Mouse (Mus musculus) megakaryocyte-erythroid progenitor cell, adult 5 weeks (primary cell): ENCODE data around the gene Cpsf4. TPM values are rescaled to one million over a fixed set of nuclear protein-coding genes. Genes with fewer than 3 reads are reported as not detected.

Experiments used
- polyA plus RNA-seq: library from polyadenylated mRNA; stranded (reverse); fragments of >175 nt; gene quantifications from 2 replicates; pipeline ENCODE4 v1.2.3, GENCODE M21; 2012

Gene Cpsf4
- polyA plus RNA-seq = 64.3 and 76.5 TPM in 2 replicates

DNA sequence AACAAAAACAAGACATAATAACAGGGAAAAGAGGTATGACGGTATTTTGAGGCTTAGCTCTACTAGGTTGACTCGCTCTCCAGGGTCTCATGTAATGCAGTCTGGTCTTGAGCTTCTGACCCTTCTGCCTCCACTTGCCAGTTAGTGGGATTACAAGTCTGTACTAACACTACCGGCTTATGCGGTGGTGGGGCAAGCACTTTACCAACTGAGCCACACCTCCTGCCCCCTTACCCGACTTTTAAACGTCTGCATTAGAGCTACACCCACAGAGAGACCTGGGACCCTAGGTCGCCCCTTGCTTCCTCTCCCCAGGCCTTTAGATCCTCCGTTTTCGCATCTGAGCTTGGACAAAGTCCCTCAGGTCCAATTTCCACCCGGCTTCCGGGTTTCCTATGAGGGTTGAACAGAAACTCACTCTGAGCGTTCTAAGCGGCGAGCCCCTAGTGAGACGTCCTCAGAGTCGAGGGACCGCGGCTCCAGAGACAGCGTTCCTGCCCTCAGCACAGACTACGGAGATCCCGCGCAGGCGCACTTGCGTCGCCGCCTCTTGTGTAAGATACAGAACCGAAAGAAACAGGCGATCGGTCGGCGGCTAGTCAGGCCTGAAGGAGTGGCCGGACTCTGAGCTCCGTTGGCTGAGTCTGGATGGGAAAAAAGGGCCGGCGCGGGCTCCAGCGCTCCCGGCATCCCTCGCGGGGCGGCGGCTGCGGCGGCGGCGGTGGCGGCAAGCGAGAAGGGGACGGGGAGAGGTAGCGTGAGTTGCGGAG, at the start of gene Cpsf4, which contains the start of gene Ptcd1:
Gene Cpsf4 (plus strand): TSS at position 678 of the 770 bp plus-strand sequence.
Gene Ptcd1 (minus strand): TSS at position 573 of the 770 bp plus-strand sequence.

DNA sequence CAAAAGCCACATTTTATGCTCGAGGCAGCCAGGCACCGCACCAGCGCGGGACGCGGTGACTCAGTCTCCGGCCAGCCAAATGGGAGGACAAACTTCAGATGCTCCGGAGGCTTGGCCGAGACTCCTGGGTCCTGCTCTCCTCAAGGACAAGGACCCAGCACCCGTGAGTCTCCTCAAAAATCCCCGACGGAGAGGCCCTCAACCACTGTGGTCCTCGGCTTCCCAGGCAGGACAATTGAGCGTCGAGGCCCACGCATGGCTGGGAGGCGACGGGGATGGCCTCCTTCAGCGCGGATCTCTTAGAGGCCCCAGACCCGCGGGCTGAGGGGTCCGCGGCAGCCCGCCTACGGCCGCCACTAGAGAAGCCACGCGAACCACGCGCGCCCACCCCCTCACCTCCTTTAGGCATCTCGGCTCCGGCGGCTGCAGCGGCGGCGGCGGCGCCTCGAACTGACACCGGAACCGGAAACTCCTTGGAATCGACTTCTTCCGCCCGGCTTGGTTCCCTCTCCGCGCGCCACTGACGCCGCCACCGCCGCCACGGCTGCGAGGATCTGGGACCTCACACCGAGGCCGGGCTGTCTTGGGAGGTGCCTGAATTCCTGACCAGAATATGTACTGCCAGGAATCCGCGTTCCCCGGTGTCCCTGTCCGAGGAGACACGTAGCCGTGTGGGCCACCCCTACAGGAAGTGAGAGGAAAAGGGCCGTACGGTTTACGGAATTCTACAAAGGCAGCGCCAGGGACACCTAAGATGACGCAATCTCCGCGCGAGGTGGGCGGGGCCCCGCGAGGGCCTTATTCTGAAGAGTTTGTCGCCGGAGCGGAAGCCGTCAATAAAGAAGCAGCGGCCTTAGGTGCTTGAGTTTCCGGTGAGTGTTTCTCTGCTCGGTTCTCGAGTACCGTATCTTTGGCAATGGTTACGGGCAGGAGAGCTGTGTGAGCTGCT, 27.2 kb upstream of the Cpsf4 start, which contains the start of the genes Pdap1 and Bud31:
Gene Pdap1 (minus strand): TSS at position 668 of the 949 bp plus-strand sequence.
Gene Bud31 (plus strand): TSS at position 792 of the 949 bp plus-strand sequence.

DNA sequence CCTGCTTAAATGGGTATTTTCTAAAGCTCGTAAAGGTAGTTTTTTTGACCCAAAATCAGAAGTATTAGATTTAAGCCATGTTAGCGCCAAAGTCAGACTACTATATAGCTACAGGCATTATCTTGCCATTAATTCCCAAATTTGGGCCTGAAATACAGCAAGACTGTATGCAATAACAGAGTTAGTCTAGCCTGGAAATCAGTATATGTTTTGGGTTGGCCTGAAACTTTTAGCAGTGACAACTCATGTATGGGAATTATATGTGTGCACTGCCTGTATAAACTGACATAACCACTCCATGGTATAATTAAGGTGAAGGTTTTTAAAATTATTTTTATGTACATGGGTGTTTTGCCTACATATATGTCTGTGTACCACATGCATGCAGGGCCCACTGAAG, 24.9 kb downstream of the Cpsf4 start, which contains the start of gene Atp5j2:
Gene Atp5j2 (minus strand): TSS at position 101 of the 400 bp plus-strand sequence.

DNA sequence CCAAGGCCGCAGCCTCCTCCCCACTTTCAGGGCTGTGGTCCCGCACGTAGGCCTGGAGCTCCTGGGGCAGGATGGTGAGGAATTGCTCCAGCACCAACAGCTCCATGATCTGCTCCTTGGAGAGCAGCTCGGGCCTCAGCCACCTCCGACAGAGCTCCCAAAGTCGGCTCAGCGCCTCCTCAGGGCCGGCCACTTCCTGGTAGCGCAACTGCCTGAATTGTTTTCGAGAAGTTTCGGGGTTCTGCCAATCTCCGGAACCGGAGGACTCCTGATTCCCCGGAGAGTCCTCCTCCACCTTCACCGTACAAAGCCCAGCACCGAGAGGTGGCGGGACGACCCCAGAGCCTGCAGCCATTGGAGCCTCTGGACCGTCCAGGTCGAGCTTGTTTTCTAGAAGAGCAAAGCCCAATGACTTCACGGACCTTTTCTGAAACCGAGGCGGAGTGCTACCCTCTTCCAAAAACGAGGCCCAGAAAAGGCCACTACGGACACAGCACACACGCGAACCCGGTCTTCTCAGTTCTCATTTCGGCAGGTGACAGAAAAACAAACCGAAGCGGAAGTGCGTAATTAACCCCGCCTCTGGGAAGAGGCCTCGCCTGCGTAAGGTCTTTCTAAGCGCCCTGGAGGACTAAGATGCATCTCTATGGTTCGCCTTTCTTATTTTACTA, 34.4 kb downstream of the Cpsf4 start, which contains the start of gene Zkscan14:
Gene Zkscan14 (minus strand): TSS at position 548 of the 671 bp plus-strand sequence.

DNA sequence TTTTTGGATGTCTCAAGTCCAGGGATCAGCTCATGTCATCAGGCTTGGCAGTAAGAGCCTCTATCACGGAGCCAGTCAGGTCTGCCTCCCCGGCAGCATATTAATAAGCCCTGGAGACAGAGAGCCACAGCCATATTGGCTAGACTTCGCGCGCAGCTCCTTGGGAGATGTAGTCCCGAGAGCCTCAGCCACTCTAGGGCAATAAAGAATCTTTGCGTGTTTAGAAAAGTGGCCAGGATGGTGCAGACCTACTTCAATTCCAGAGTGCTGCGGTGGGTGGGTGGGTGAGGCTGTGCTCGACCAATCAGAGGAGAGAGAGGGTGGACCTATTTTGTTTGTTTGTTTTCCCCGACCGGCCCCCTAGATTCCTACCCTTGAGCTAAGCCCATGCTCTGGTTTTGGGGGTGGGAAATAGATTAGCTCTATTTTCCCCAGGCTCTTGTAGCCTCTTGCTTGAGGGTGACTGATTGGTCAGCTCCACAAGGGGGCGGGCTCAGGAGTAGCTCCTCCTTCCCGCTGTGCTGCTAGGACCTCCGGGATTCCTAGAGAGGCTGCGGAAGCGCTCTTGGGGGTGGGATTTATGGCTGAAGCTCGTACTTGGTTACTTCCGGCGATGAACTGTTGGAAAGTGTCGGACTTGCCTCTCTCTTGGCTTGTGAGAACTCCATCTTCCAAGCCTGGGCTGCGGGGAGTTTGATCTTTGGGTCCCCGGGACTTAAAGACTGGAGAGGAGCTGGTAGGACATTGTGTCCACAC, 37.1 kb downstream of the Cpsf4 start, which contains the start of gene Zkscan5:
Gene Zkscan5 (plus strand): TSS at position 627 of the 756 bp plus-strand sequence.

DNA sequence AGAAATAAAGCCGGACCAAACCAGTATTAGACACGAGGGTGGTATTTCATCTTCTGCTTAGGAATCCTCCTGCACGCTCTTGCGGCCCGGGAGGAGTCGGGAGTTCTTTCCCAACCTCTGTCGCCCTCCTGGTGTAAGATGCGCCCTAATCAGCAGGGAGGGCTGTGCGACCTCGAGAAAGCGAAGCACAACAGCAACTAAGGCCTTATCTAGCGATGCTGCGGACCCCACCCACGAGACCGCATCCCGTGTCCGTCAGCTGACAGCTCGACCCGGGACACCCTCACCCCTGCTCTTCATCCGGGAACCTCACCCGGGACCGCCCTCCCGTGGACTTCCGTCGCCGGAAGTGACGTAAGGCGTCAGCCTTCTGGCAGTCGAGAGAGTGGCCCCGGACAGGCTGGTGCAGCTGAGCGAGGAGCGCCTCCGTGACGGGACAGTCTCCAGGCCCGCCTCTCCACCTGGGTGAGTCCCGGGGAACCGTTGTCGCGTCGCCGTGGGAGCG, 64.4 kb downstream of the Cpsf4 start, which contains the start of gene Zfp655:
Gene Zfp655 (plus strand): TSS at position 349 of the 505 bp plus-strand sequence.

Other genes with a start within 250 kb of the Cpsf4 start
- 6.7 and 9.3 TPM in 2 replicates for gene Smurf1, start 201.4 kb upstream of the Cpsf4 start, polyA plus RNA-seq
- not detected in 2 replicates for gene Gm4871, start 134.5 kb upstream of the Cpsf4 start, polyA plus RNA-seq
- gene 1700018F24Rik, start 124.2 kb upstream of the Cpsf4 start, polyA plus RNA-seq = not detected in 2 replicates
- gene Arpc1a, start 83.4 kb upstream of the Cpsf4 start, polyA plus RNA-seq = 37.1 and 39.7 TPM in 2 replicates
- not detected in 2 replicates for gene Kpna7, start 83.2 kb upstream of the Cpsf4 start, polyA plus RNA-seq
- gene Arpc1b, start 53.0 kb upstream of the Cpsf4 start, polyA plus RNA-seq = 2,557 and 3,038 TPM in 2 replicates
- gene Pdap1, start 27.0 kb upstream of the Cpsf4 start, polyA plus RNA-seq = 113 and 155 TPM in 2 replicates
- 23.5 and 38.4 TPM in 2 replicates for gene Bud31, start 26.9 kb upstream of the Cpsf4 start, polyA plus RNA-seq
- gene Ptcd1, start 105 bp upstream of the Cpsf4 start, polyA plus RNA-seq = 15.8 and 18.1 TPM in 2 replicates
- 55.8 and 60.0 TPM in 2 replicates for gene Atp5j2, start 24.8 kb downstream of the Cpsf4 start, polyA plus RNA-seq
- 6.9 and 11.0 TPM in 2 replicates for gene Zkscan14, start 34.7 kb downstream of the Cpsf4 start, polyA plus RNA-seq
- 1.7 and 2.9 TPM in 2 replicates for gene Zkscan5, start 37.3 kb downstream of the Cpsf4 start, polyA plus RNA-seq
- gene Zfp655, start 64.5 kb downstream of the Cpsf4 start, polyA plus RNA-seq = 23.2 and 30.7 TPM in 2 replicates
- 34.9 and 49.4 TPM in 2 replicates for gene Zscan25, start 113.3 kb downstream of the Cpsf4 start, polyA plus RNA-seq
- not detected in 2 replicates for gene Cyp3a57, start 178.1 kb downstream of the Cpsf4 start, polyA plus RNA-seq